Mouse (Mus musculus) heart, postnatal 10 days (tissue): ENCODE measurements around the gene Ank2. TPM values are rescaled to one million over a fixed set of nuclear protein-coding genes. Genes with fewer than 3 reads are reported as not detected.
"Not testable (repeated sequence)": the region's sequence is repeated elsewhere in the genome, so short reads cannot be mapped to it uniquely, and the experiment has no call there.

Experiments used
- DNase-seq, 2 experiments: peaks; one replicate each; pipeline ENCODE4 v3.0.0; 2021
- intact Hi-C: fragments of 180-260 bp; cut with DNase I; formaldehyde crosslinking; loops from one replicate; pipeline ENCODE4 v1.15.1; 2025
- total RNA-seq, 2 experiments: library from RNA; stranded (reverse); gene quantifications; 2 replicates each; pipeline ENCODE4 v1.2.3; 2021

The Ank2 gene
- total RNA-seq, 2 experiments from 2014 or later, result 289 to 290 TPM

DNA sequence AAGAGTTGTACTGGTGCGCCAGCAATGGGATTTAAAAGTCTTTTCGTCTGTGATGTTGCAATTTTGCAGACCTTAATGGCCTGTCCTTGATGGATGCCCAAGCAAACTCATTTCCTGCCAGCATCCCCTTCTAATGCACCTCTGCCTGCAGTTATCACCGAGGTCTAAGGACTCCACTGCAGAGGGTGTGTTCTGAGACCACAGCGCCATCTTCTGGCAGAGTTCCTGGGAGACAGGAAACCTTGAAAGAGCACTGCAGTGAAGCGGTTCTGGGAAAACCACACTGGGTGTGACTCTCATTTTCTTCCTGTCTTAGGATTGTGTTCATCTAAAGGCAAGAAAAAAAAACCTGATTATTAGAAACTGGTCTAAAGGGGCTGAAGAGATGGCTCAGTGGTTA is 53.0 kb downstream of the Ank2 start:
- intact Hi-C loops, result no loop called here
- DNase-seq, result peak; percentile 52 to 73

DNA sequence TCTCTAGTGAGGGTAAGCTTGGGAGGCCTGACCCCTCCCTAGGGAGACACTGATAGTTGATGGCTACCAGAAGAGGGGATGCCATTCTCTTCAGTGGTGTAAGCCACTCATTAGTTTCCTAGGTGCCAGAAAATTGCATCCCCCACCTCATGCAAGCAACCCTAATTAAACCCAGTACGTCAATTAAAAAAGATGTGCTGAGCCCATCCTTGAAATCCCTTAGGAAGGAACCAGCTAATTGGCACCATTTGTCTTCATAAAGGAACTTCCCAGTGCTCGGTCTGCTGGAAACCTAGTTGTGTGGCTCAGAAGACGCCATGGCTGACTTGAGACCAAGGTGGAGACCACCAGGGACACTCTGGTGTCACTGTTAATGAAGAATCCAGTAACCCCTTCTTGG is 65.9 kb downstream of the Ank2 start:
- DNase-seq, result no peak
- intact Hi-C loops, result loop anchor here (10.0 kb wide), 1 partner anchor 248 kb away; no protein-coding TSS in a partner anchor

DNA sequence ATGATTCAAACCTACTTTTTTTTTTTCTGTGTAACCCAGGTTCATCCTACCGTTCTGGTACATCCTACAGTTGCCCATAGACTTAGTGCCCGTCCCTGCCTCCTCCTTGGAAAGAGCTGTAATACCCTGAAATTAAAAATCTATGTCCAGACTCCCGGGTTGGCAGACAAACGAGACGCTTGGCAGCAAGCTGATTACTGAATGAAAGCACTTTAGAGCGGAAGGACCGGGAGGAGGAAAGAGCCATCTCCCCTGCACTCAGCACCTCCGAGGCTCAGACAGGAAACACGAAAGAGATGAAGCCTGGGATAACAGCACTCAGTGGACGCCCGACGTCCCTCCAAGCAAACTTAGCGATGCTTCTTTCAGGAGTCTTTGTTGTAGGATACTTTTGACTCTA is 69.3 kb downstream of the Ank2 start:
- peak; percentile 15 to 31 for DNase-seq
- intact Hi-C loops, result loop anchor here (5.0 to 10.0 kb wide), 2 partner anchors 108 to 245 kb away; no protein-coding TSS in a partner anchor

DNA sequence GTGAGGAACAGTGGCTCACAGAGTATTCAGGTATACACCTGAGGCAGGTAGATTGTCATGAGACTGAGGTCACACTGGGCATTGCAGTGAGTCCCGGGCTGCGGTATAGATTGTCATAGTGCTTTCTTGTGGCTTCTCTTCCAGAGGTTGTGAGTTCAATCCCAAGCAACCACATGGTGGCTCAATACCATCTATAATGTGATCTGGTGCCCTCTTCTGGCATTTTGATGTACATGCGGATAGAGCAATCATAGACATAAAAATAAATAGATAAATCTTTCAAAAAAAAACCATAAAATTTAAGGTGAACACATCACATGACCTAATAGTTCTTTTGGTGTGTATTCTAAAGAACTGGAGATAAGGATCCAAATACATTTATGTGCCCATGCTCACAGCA is 70.6 kb downstream of the Ank2 start:
- intact Hi-C loops, result loop anchor here (5.0 kb wide), 1 partner anchor 106 kb away; no protein-coding TSS in a partner anchor

DNA sequence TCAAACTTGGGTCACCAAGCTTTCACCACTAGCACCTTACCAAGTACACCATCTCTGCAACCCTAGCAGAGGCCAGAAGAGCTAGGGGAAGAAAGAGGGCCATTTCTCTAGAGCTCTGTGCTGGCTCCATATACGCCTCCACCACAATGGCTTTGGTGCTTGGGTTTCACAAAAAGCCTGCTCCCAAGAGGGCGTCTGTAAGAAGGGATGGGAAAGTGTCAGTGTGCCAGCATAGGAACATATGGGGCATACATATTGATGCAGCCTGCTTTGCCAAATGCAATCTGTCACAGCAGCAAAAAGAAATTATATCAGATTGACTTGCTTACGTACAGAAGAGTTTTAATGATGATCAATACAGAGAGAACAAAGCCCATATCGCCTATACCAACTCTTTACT is 82.2 kb downstream of the Ank2 start:
- intact Hi-C loops, result no loop called here
- DNase-seq, result no peak

More for the DNA sequence above, 70.6 kb downstream of the Ank2 start:
- no peak for DNase-seq

DNA sequence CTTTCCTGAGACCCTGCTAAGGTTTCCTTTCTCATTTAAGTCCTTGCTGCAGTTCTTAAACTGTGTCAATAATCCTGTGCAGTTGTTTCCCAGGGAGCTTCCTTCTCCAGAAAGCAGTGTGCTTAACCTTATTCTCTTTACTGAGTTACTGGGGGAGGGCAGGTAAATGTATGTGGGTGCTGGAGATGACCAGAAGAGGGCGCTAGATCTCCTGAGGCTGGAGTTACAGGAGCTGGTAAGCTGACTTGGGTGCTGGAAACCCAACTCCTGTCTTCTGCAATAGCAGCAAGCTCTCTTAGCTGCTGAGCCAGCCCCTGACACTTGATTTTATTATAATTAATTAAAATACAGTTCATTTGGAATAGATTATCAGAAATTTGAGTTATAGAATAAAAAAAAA is 84.7 kb downstream of the Ank2 start:
- intact Hi-C loops, result no loop called here
- DNase-seq, result no peak

DNA sequence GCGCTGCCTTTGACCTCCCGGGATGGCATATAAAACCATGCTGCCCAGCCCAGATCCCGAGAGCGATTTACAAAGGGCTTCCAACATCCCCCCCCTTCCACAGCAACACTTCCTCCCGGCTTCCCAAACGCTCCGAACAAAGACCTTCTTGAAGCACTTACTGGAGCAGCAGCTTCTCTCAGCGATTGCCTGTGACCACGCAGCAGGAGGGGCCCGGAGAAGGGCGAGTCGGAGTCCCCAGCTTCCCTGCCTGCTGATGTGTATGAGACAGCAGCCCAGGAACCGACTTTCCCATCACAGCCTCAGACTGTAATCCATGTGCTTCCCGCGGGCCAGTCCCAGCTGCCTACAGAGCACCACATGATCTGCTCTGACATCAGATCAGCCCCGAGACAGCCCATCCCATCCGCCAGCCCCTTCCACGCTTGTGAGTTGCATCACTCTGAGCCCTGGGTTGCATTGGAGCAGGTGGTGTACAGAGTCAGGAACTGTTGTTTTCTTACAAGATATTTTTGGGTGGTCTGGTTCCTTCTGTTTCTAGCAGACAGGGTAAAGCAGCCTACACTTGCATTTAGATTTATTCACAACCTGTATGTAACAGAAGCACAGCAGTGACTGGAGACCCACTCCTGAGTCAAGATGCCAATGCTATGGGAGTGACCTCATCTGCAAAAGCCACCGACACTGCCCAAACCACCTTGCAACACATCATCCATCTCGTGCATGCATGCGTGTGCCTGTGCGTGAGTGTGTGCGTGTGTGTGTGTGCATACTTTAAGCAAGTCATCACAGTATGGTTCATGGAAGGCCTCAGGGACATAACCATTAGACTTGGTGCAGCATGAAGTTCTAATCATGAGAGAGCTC is 90.2 kb downstream of the Ank2 start:
- DNase-seq, result peak; percentile 74 to 77
- intact Hi-C loops, result no loop called here

DNA sequence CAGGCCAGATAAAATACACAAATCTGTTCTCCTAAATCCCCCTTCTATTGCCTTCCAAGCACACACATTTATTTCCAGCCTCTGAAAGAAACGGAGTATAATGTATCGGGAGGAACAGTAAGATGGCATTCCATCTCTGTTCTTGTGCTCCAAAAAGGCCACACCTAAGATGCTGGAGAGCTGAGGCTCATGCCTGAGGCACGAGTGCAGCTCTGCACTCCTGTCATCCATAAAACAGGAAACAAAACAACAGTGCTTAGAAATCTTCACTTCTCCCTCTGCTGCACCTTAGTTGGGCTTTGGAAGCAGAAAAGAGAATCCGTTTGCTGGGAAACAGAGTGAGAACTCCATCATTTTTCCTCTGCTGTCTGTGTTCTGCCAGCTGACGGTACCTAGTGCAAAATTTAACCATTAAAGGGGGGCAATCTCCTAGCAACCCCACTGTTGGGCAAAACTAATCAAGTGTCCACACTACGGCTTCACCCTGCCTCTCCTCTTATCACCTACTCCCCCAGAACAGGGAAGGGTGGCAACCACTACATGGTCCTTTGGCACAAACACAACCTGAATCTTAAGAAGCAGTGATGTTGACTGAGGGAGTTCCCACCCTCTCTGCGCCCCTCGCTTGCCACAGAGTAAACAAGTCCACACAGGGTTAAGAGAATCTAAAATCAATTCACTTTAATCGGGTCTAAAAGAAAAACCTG is 91.1 kb downstream of the Ank2 start:
- DNase-seq, result peak in 1 of 2 experiments; percentile 10
- intact Hi-C loops, result no loop called here

DNA sequence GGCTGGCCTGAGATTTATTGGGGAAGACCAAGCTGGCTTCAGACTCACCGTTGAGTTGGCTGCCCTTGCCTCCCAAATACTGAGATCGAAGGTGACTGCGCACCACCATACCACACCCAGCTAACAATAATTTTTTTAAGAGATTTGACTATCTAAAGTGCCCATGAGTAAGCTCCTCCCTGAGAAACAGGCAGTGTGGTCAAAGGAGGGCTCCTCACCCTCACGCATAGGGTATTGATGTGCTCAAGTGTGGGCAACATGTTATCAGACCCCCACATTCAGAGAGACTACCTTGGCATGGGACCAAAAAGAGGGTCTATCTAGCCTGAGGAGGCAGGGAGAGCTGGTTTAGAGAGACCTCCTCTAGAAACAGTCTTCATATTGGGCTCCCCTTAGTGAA is 92.3 kb downstream of the Ank2 start:
- intact Hi-C loops, result no loop called here

DNA sequence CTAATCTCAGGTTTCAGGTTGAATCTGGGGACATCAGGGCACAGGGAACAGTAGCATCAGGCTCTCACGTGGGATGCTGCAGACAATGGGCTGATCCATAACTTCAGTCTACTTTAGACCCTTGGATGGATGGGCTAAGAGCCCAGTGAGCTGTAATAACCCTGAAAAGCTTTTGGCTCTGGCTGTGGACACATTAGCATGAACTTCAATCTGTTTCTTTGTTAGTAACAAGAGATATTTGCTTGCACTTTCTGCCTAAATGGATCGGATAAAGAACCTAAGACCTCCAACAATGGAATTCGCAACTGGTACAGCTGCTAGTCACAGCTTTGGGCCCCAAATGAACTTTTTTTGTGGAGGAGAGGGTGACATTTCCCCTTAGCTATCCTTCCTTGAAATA is 94.8 kb downstream of the Ank2 start:
- DNase-seq, result peak; percentile 19 to 31
- intact Hi-C loops, result no loop called here

More for the DNA sequence above, 92.3 kb downstream of the Ank2 start:
- DNase-seq, result no peak

DNA sequence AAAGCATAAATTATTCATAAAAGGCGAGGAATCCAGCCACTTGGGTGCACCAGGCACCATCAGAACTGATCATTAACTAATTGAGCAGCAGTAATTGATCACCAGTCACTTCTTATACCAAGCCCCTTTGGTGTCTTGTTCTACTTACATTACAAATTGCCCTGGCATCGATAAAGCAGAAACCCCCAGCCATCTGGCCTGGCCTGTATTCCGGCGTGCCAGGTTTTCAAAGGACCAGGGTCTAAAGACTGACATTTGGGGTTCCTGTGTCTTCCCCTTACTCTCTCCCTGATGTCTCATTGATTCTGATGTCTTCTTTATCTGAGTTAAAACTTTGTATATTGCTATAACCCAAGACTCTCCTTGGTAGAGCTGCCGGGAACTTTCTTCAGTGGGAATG is 98.2 kb downstream of the Ank2 start:
- DNase-seq, result no peak
- intact Hi-C loops, result no loop called here

DNA sequence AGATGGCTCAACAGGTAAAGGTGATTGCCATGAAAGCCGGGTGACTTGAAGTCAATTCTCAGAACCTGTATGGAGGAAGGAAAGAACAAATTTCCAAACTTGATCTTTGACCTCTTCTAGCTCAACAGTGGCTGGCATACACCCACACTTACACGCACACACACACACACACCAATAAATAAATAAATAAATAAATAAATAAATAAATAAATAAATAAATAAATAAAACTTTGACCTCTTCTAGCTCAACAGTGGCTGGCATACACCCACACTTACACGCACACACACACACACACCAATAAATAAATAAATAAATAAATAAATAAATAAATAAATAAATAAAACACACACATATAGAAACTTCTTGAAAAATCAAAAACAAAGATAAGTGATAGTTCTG is 98.7 kb downstream of the Ank2 start:
- DNase-seq, intact Hi-C loops: not testable (repeated sequence)

DNA sequence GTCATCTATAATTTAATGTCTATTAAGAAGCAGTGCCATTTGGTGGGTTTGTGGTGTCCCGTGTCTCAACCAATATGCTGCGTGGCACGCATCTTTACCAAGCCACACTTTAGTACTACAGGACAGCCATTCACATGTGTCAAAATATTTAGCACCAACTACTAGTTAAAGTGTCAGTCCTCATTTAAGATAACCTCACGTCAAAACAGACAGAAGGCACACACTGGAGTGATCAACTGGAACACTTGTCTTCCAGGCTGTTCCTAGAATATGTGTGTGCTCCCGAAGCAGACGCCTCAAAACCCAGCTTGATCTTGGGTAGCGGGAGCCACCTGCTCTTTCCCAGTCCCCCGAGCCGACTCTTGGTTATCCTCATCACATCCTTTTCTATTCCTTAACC is 101.4 kb downstream of the Ank2 start:
- intact Hi-C loops, result no loop called here
- DNase-seq, result no peak

DNA sequence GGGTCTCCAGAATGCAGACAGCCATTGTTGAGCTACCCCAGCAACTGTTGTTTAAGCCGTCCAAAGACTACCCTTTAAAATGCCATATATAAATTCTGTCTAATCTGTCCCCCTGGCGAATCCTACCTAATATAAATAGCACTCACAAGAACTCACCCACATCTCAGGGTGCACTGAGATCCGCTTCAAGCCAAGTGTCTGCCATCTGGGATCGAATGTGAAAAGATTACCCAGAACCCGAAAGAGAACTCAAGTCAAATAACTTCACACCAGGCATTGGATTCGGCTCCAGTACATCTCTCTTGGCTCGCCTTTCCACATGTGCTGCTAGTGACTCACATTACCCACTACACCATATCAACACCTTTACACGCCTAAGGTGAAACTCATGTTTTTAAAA is 103.9 kb downstream of the Ank2 start:
- DNase-seq, result no peak
- intact Hi-C loops, result no loop called here

DNA sequence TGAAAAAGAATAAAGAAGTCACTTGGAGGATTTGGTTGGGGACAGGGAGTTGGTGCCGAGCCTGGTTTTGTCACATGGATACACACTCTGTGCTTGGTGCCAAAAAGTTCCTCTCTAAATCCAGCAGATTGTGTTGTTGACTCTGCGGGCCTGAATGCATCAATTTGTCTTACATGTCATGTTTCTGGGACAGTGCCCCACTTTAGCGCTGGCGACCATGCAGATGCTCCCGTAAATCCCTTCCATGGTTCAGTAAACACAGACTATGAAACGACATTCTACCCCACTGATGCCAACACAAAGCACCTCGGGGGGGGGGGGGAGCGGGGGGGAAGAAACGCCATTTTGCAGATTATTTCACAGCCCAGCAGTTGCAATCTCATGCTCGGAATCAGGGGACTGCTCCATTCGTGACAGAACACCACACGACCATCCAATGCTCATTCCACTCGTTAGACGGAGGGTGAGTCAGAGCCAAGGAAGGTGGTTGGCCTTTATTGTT is 112.1 kb downstream of the Ank2 start:
- DNase-seq, result no peak
- intact Hi-C loops, result no loop called here

DNA sequence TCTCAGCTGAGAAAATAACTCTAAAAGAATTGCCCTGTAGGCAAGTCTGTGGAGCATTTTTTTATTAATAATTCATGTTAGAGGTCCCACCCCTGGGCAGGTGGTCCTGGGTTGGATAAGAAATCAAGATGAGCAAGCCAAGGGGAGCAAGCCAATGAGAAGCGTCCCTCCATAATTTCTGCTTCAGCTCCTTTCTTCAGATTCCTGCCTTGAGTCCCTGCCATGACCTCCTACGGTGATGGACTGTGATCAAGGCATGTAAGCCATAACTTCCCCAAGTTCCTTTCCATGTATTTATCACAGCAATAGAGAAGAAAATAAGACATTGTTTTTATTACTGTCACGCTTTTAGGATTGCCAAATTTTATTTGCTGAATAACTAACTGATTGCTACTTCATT is 115.9 kb downstream of the Ank2 start:
- intact Hi-C loops, result no loop called here
- no peak for DNase-seq

DNA sequence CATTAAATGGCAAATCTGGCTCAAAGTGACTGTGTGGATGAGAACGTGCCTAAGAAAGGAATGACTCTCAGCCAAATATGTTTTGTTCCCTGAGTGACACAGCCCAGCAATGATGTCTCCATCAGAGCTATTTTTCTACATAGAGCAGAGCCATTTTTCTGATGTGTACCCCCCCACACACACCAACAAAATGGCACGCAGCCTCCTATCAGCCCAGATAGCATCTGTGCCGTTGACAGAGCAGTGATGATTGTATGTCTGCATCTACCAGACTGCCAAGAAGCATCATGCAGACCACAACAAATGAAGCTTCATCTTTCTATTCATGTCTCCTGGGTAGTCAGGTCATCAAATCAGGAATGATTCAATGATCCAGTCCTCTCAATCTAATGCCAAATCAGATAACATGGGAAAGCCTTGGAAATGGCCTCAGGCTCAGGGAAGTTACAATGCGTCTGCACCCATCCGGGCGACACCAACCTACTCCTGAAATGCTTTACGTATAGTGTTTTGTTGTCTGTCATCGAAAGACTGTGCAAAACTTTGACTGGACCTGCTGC is 122.2 kb downstream of the Ank2 start:
- DNase-seq, result no peak
- intact Hi-C loops, result no loop called here

DNA sequence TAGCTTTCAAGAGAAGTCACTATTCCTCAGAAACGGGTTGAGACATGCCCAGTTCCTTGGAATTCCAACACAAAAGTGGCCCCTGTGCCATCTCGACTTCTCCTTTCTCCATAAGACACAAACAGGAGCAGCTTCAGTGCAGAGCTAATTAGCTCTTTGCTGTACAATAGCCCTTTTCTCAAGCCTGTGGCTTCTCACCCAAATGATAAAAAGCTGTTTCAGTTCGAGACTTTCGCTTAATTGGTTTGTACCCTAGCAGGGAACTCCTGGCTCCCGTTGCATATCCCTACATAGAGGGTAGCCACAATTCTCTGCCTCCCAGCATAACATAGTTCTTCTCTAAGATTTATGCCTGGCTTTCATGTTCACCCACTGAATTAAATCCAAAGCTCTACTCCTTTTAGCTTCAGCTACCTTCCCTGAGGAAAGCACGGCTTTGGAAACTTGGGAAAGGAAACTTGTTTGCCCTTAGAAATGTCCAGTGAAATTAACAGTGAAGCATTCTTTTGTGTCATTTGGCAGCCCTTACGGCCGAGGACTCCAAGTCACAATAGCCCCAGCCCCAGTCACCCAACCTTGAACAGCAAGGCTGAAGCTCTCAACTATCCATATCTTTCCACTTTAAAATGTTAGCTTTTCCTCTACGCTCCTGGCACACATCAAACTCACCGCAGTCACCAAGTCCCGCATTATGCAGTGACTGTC is 123.0 kb downstream of the Ank2 start:
- intact Hi-C loops, result no loop called here
- peak in 1 of 2 experiments; percentile 14 for DNase-seq

DNA sequence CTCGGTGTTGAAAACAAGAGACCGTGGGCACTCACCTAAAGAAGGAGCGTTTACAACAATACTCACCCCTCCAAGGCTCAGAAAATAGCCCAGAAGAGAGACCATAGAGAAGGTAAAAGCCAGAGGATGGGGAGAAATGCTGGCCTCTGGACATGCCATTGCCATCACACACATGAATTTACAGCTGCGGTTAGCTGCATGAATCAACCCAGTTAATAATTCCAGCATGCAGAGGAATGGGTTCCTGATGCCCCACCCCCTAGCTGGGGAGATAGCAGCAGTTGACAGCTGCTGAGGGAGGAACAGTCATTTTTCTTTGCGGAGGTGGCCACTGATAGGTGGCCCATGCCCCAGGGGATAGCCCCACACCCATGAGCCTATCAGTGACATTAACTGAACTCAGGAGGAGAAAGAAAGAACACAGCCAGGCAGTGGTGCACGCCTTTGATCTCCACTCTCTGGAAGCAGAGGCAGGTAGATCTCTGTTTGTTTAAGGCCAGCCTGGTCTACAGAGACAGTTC is 124.9 kb downstream of the Ank2 start:
- intact Hi-C loops, result no loop called here
- DNase-seq, result no peak

DNA sequence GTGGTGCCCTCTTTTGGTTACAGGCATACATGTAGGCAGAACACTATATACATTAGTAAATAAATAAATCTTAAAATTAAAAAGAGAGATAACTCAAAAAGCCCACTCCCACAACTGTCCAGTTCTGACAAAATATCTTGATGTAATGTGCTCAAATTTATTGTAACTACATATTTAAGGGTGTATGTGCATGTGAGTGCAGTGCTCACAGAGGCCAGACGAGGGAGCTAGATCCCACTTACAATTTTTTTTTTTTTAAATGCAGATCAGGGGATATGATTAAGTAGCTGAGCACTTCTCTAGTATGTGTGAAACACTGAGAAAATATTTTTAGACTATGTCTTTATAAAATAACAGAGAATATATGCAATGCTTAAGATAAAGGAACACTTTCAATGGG is 127.4 kb downstream of the Ank2 start:
- intact Hi-C loops, result no loop called here
- no peak for DNase-seq

DNA sequence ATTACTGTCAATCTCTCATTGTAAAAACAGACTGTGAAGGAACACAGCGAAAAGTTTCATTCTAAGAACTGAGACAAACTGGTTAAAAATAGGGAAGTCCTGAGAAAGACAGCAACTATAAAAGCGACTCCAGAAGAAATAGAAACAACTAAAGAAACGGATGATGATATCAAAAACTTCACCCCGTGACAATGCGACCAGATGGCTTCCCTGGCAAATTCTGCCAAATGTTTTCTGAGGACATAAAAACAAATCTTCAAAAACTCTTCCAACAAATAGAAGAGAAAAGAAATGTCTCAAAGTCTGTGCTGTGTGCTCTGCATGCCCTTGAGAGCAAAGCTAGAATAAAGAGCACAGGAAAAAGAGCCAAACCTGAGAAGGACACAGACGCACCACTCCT is 129.6 kb downstream of the Ank2 start:
- intact Hi-C loops, result no loop called here

More for the DNA sequence above, 129.6 kb downstream of the Ank2 start:
- DNase-seq, result no peak
